Mouse (Mus musculus) liver, embryonic 16.5 days (tissue): ENCODE measurements around the gene Fuz. TPM values are rescaled to one million over a fixed set of nuclear protein-coding genes. Genes with fewer than 3 reads are reported as not detected.
A peak's percentile ranks its signal among the peaks of the same experiment; 100 is the strongest.

Experiments used
- ATAC-seq: fragments of 200-750 bp; cut with Nextera tagmentation; 2 replicates; pipeline ENCODE4 v1.8.0; 2017; ENCODE audit warnings: low read depth, mild to moderate bottlenecking, moderate number of reproducible peaks, moderate library complexity
- H3K27ac ChIP-seq: fragments of 300-500 bp; sonication (generic); 2 replicates; pipeline ENCODE4 v1.5.1; 2014; ENCODE audit warnings: mild to moderate bottlenecking, low read length
- H3K27me3 ChIP-seq: fragments of 300-500 bp; sonication (generic); 2 replicates; pipeline ENCODE4 v1.6.1; 2014; ENCODE audit warnings: low read depth, low read length, mixed read lengths; ENCODE audit not compliant: control insufficient read depth, insufficient read depth
- H3K36me3 ChIP-seq: fragments of 300-500 bp; sonication (generic); 2 replicates; pipeline ENCODE4 v1.6.1; 2014; ENCODE audit warnings: mild to moderate bottlenecking; ENCODE audit not compliant: control insufficient read depth, insufficient read depth
- H3K4me1 ChIP-seq: fragments of 300-500 bp; sonication (generic); 2 replicates; pipeline ENCODE4 v1.6.1; 2014; ENCODE audit warnings: low read depth, low read length, mixed read lengths; ENCODE audit not compliant: control insufficient read depth
- H3K4me2 ChIP-seq: fragments of 300-500 bp; sonication (generic); 2 replicates; pipeline ENCODE4 v1.6.1; 2014; ENCODE audit warnings: low read depth, low read length, mixed read lengths
- H3K4me3 ChIP-seq: fragments of 300-500 bp; sonication (generic); 2 replicates; pipeline ENCODE4 v1.5.1; 2014; ENCODE audit warnings: low read depth, mild to moderate bottlenecking, low read length
- H3K9ac ChIP-seq: fragments of 300-500 bp; sonication (generic); 2 replicates; pipeline ENCODE4 v1.6.1; 2014; ENCODE audit warnings: low read depth, low read length
- H3K9me3 ChIP-seq: fragments of 300-500 bp; sonication (generic); replicated peaks from 2 replicates; pipeline ENCODE4 v1.6.1; 2016; ENCODE audit warnings: low read length; ENCODE audit not compliant: control insufficient read depth
- WGBS: fragments of 180-500 bp; shearing (Covaris S2); extraction: QIAGEN DNeasy Blood & Tissue Kit; methylation state at CpG from one replicate; pipeline ENCODE4 v1.1.7; 2014; ENCODE audit not compliant: insufficient replicate concordance; 5-methylcytosine and 5-hydroxymethylcytosine counted together
- polyA plus RNA-seq: library from polyadenylated mRNA; unstranded; fragments of >200 nt; fragmentation: Nextera tagmentation; extraction: Ambion mirVana; gene quantifications from 2 replicates; pipeline ENCODE4 v1.2.1, GENCODE M21; 2015

Gene Fuz
- 5.9 and 6.6 TPM in 2 replicates for polyA plus RNA-seq

DNA sequence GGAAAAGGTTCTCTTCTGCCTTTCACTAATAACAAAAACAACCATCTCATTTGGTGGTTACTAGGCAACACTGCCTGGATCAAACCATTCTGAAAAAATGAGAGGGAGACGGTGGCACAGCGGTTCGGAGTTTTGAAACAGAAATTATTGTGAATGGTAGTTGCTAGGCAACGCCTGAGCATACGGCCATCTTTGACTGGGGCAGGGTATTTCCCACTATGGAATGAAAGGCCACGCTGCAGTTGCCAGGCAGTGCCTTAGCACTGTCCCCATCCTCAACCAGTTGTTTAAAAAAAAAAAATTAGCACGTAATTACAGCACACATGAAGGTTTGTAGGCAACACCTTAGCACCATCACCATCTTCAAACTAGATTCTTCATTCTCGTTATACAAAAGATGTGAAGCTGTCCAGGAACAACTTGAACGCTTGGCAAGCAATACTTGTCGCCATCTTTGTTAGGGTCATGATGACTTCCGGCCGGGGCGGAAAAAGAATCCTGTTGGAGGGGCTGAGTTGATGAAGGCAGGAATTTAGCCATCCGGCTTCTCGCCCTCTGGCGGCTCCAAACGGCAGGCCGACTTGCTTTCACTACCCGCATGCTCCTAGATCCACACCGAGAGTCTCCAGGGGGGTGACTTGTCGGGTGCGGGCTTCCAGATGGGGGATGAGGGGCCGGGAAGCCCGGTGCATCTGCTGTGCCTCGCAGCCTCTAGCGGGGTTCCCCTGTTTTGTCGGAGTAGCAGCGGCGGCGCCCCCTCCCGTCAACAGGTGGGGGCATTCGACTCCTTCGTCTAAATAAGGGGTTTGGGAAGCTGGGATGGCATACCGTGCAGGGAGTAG lies at the start of gene Fuz:
Gene Fuz (plus strand): TSS at position 487 of the 842 bp plus-strand sequence.
- Histone ChIP-seq H3K27ac (peak within 1 kb of the TSS; percentile 34), H3K9ac (peak within 1 kb of the TSS; percentile 54), H3K4me1 (peaks cover 49% of the 10 kb centered on the region), H3K4me3 (peak within 1 kb of the TSS; percentile 69), H3K4me2 (peak within 1 kb of the TSS; percentile 83), H3K9me3 (no peaks in the 10 kb centered on the region), H3K27me3 (no peaks in the 10 kb centered on the region), H3K36me3 (peaks cover 18% of the 10 kb centered on the region)
- peak; percentile 20 for ATAC-seq
- 2% methylated on average over 34 of the region's 34 CpGs for WGBS

DNA sequence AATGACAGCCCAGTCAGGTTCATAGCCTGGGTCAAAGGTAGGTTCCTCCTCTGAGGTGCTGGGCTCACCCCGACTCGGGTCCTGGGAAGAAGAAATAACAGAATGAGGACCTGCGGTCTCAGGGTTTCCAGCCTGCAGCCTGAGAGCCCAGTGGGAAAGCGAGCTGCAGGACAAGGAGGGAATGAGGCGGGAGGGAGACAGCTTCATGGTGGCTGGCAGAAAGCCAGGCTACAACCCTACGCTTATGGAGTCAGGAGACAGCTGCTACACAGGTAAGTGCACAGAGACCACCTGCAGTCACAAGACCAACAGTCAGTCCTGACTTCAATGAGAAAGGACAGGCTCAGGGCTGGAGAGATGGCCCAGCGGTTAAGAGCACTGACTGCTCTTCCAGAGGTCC lies 49.1 kb upstream of the Fuz start:
- no peaks in the 10 kb centered on the region for H3K27me3 ChIP-seq
- H3K9me3 ChIP-seq, result no peaks in the 10 kb centered on the region
- no peak overlapping the region for H3K4me2 ChIP-seq
- 79% methylated on average over 7 of the region's 7 CpGs for WGBS
- no peak overlapping the region for H3K4me3 ChIP-seq
- no peak for ATAC-seq
- peaks cover 29% of the 10 kb centered on the region for H3K36me3 ChIP-seq
- H3K4me1 ChIP-seq, result peaks cover 25% of the 10 kb centered on the region
- H3K27ac ChIP-seq, result no peak overlapping the region
- no peak overlapping the region for H3K9ac ChIP-seq

GRCm38 (mm10) chr7:44847772-44848171 lies 48.1 kb upstream of the Fuz start:
- ATAC-seq, result no peak
- H3K4me3 ChIP-seq, result peak overlapping the region; percentile 91
- WGBS, result 61% methylated on average over 5 of the region's 5 CpGs
- no peaks in the 10 kb centered on the region for H3K9me3 ChIP-seq
- H3K4me2 ChIP-seq, result peak overlapping the region; percentile 99
- H3K36me3 ChIP-seq, result peaks cover 23% of the 10 kb centered on the region
- H3K9ac ChIP-seq, result peak overlapping the region; percentile 77
- peak overlapping the region; percentile 98 for H3K27ac ChIP-seq
- H3K4me1 ChIP-seq, result peaks cover 31% of the 10 kb centered on the region
- no peaks in the 10 kb centered on the region for H3K27me3 ChIP-seq

DNA sequence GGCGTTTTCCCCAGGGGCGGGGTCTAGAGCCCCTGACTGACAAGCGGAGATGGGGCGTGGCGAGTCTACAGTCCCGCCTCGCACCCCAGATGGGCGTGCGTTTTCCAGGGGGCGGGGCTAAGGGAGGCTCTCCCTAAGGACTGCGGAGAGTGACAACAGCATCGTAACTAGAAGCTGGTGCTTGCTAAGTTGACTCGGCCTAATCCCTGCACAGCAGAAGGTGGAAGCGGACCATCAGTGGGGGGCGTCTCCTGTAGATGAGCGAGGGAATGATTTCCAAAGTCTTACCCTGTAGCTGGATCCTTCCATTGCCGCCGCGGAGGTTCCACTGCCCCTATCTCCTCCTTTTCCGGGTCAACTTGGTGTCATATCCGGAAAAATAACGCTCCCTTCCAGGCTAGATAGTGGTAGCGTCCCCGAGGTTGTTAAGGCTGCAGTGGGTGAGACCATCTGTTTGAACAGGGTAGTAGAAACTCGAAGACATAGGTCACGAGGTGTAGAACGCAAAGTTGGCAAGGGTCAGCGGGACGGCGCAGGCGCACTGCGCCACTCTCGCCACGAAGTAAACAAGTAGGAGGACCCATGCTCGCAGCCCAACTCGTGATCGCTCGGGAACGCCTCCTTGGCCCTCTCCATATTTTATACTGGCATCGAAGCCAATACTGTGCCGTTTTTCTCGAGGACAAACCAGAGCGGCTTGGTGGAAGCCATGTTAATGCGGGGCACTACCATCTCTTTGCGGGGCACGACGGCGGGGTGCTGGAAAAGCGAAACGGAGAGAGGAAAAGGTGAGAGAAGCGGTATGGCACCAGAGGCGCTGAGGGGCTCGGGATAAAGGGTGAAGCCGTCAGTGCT lies 47.1 kb upstream of the Fuz start, which contains the start of the genes Akt1s1 and Tbc1d17:
Gene Akt1s1 (plus strand): TSS at position 431 of the 855 bp plus-strand sequence.
Gene Tbc1d17 (minus strand): TSS at position 519 of the 855 bp plus-strand sequence.
- under 1% methylated on average over 54 of the region's 54 CpGs for WGBS
- Histone ChIP-seq H3K27me3 (no peaks in the 10 kb centered on the region), H3K9me3 (no peaks in the 10 kb centered on the region), H3K36me3 (peaks cover 19% of the 10 kb centered on the region), H3K27ac (peak within 1 kb of the TSS; percentile 98), H3K4me3 (peak within 1 kb of the TSS; percentile 91), H3K4me1 (peaks cover 41% of the 10 kb centered on the region), H3K4me2 (peak within 1 kb of the TSS; percentile 99), H3K9ac (peak within 1 kb of the TSS; percentile 87)
- ATAC-seq, result peak; percentile 79

GRCm38 (mm10) chr7:44849416-44850111 lies 46.3 kb upstream of the Fuz start:
- Histone ChIP-seq H3K27me3 (no peaks in the 10 kb centered on the region), H3K4me2 (peak overlapping the region; percentile 99), H3K9me3 (no peaks in the 10 kb centered on the region), H3K27ac (peak overlapping the region; percentile 98), H3K4me1 (peaks cover 44% of the 10 kb centered on the region), H3K36me3 (peaks cover 19% of the 10 kb centered on the region), H3K4me3 (peak overlapping the region; percentile 91), H3K9ac (peak overlapping the region; percentile 87)
- peak; percentile 59 for ATAC-seq
- under 1% methylated on average over 41 of the region's 41 CpGs for WGBS

GRCm38 (mm10) chr7:44850146-44850545 lies 45.7 kb upstream of the Fuz start:
- Histone ChIP-seq H3K9ac (peak overlapping the region; percentile 87), H3K9me3 (no peaks in the 10 kb centered on the region), H3K36me3 (peaks cover 15% of the 10 kb centered on the region), H3K27me3 (no peaks in the 10 kb centered on the region), H3K27ac (peak overlapping the region; percentile 98), H3K4me1 (peaks cover 49% of the 10 kb centered on the region), H3K4me2 (peak overlapping the region; percentile 99), H3K4me3 (peak overlapping the region; percentile 91)
- WGBS, result under 1% methylated on average over 33 of the region's 33 CpGs
- peak; percentile 35 for ATAC-seq

DNA sequence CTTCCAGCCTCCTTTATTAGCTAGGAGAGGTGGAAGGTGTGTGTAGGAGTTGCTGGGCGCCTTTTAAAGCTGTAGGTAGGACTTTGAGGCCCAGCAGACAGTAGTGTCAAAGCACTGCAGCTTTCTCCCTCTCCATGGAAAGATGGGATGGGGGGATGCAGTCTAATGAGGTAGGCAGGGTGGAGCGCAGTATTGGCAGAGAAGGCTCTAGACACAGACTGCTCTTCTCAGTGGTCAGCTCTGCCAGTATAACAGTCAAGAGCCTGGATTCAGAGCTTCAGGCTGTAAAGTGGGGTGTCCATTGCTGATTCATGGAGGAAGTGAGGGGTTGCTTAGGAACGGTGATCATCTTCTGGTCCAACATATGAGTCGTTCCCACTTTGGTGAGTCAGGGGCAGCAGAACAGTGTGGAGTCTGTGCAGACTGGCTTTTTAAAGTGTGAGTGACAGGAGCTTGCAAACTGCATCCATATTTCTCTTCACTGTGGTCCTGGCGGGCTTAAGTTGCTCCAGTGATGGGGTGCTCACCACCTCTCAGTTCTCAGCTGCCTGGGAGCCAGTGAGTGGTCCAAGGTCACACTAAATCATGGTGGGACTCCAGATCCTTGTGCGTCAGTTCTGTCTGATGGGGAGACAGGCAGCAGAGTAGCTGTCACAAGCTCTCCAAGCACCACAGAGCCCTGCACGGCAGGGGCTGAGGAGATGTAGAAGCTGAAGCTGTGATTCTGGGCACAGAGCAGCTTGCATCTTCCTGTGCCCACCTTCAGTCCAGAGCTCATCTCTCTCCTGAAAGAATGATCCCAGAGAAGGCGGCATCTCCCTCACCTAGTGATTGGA lies 44.9 kb upstream of the Fuz start:
- WGBS, result 58% methylated on average over 8 of the region's 8 CpGs
- peaks cover 58% of the 10 kb centered on the region for H3K4me1 ChIP-seq
- peak overlapping the region; percentile 91 for H3K4me3 ChIP-seq
- H3K36me3 ChIP-seq, result peaks cover 8% of the 10 kb centered on the region
- H3K9me3 ChIP-seq, result no peaks in the 10 kb centered on the region
- H3K9ac ChIP-seq, result peak overlapping the region; percentile 87
- ATAC-seq, result no peak
- H3K27me3 ChIP-seq, result no peaks in the 10 kb centered on the region
- H3K4me2 ChIP-seq, result peak overlapping the region; percentile 99
- peak overlapping the region; percentile 98 for H3K27ac ChIP-seq
